8 mouse cellular contexts compared by ENCODE assay signal in the genomic region with DNA sequence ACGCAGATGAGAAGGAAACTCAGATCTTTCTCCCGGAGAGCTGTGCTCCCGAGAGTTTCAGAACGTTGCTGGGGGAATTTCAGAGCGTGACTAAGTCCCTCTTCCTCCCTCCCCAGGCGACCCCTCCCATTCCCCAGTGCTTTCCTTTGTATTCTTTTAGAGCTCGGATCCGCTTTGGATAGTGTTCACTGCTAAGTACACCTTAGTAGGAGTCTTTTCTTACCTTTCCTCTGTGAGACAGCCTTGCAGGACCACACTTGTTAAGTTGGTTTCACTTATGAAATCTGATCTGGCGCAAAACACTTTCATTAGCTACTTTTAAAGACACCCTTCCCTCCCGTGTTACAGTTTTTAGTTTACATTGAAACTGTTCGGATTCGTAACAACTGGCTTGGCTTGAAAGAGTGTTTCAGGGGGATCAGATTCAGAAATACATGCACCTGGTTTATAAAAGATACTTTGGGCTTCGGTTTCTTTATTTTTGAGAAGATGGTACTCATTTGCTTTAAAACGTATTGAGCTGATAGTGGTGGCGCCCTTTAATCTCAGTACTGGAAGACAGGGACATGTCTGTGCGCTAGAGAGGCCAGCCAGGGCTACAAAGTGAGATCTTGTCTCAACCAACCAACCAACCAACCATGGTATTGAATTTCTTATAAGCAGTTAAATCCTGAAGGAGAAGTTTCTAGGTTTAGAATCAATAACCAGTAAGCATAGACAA. TPM values are rescaled to one million over a fixed set of nuclear protein-coding genes. Genes with fewer than 3 reads are reported as not detected.
DNase-seq lines count a peak whose midpoint lies in the region; ATAC-seq and TF ChIP-seq lines count a peak whose summit lies in the region.

No protein-coding gene starts in this region.

- WGBS in neural tube, embryonic 11.5 days, result 23% methylated on average over 16 of the region's 16 CpGs
- WGBS in intestine, embryonic 15.5 days, result 14% methylated on average over 16 of the region's 16 CpGs

- peak overlapping the region; percentile 62 for H3K9ac ChIP-seq in neural tube, embryonic 11.5 days (ENCODE audit: low read length)
- peak overlapping the region; percentile 81 for H3K9ac ChIP-seq in intestine, embryonic 15.5 days

- no peak for DNase-seq in cerebellum, adult 9-11 months
- no peak for DNase-seq in neural tube, embryonic 11.5 days (ENCODE audit: low spot score)
- no peak for DNase-seq in neural tube, embryonic 10.5 days (ENCODE audit: extremely low spot score, low spot score)
- DNase-seq in right cerebral cortex, postnatal 4 days, result no peak
- DNase-seq in urinary bladder, adult 18-20 months (ENCODE audit: low spot score in 2 of 2), result no peak

- H3K27me3 ChIP-seq in neural tube, embryonic 11.5 days (ENCODE audit: control insufficient read depth, insufficient read depth, low read length), result no peaks in the 10 kb centered on the region
- no peaks in the 10 kb centered on the region for H3K27me3 ChIP-seq in intestine, embryonic 15.5 days (replicated peaks)
- no peaks in the 10 kb centered on the region for H3K27me3 ChIP-seq in myocyte (ENCODE audit: control insufficient read depth, insufficient read depth, insufficient read length)

- H3K4me1 ChIP-seq in neural tube, embryonic 11.5 days (ENCODE audit: control insufficient read depth, insufficient read depth, low read length), result peaks cover 3% of the 10 kb centered on the region; the same call in 1 of the 2 replicates
- H3K4me1 ChIP-seq in intestine, embryonic 15.5 days (replicated peaks), result peaks cover 3% of the 10 kb centered on the region; the same call in 1 of the 2 replicates

- no peak for TF ChIP-seq POLR2A in myocyte (IDR thresholded peaks at IDR 0.05; ENCODE audit: insufficient read length, low read depth)

- ATAC-seq in cerebellum, adult (ENCODE audit: insufficient number of reproducible peaks, low FRiP score, low TSS enrichment), result 0 out of 2 replicates have a peak, but pooled peaks have one; percentile 22
- ATAC-seq in neural tube, embryonic 11.5 days (ENCODE audit: insufficient read depth, low FRiP score, low TSS enrichment), result no peak
- no peak for ATAC-seq in intestine, embryonic 15.5 days

- peak overlapping the region; percentile 59 for H3K4me2 ChIP-seq in neural tube, embryonic 11.5 days (ENCODE audit: low read depth)
- peak overlapping the region; percentile 80 for H3K4me2 ChIP-seq in intestine, embryonic 15.5 days (replicated peaks)
- H3K4me2 ChIP-seq in myocyte (ENCODE audit: low read depth), result peak overlapping the region; percentile 92

- peaks cover 9% of the 10 kb centered on the region for H3K79me2 ChIP-seq in myocyte (ENCODE audit: control insufficient read depth, insufficient read depth)

- H3K36me3 ChIP-seq in neural tube, embryonic 11.5 days (ENCODE audit: control insufficient read depth, insufficient read depth, low read length), result no peaks in the 10 kb centered on the region
- H3K36me3 ChIP-seq in intestine, embryonic 15.5 days, result no peaks in the 10 kb centered on the region
- H3K36me3 ChIP-seq in myocyte (ENCODE audit: control insufficient read depth, insufficient read depth), result no peaks in the 10 kb centered on the region

- H3K27ac ChIP-seq in neural tube, embryonic 11.5 days (ENCODE audit: low read depth, low read length), result no peak overlapping the region
- peak overlapping the region; percentile 75 for H3K27ac ChIP-seq in intestine, embryonic 15.5 days

- peak overlapping the region; percentile 62 for H3K4me3 ChIP-seq in neural tube, embryonic 11.5 days (ENCODE audit: low read depth, low read length)
- H3K4me3 ChIP-seq in intestine, embryonic 15.5 days (replicated peaks), result peak overlapping the region; percentile 93
- H3K4me3 ChIP-seq in myocyte, result peak overlapping the region; percentile 66

- H3K9me3 ChIP-seq in neural tube, embryonic 11.5 days (ENCODE audit: control insufficient read depth, low read length), result no peaks in the 10 kb centered on the region
- H3K9me3 ChIP-seq in intestine, embryonic 15.5 days, result no peaks in the 10 kb centered on the region

- peak overlapping the region; percentile 67 for H3ac ChIP-seq in myocyte (ENCODE audit: control insufficient read depth, insufficient read length)

TF ChIP-seq in myocyte, 11 proteins besides CTCF, POLR2A, EP300 and RAD21:
- TF ChIP-seq SRF (IDR thresholded peaks at IDR 0.05; ENCODE audit: control insufficient read depth, insufficient read length, low read depth) (no peak), CEBPB (IDR thresholded peaks at IDR 0.05; ENCODE audit: insufficient read depth, poor library complexity, severe bottlenecking) (no peak), REST (IDR thresholded peaks at IDR 0.05; ENCODE audit: insufficient read depth, insufficient read length) (no peak), MYOG (IDR thresholded peaks at IDR 0.05; ENCODE audit: control insufficient read depth in 1 of 3, insufficient read depth in 1 of 3, insufficient read length in 2 of 3, low read depth in 2 of 3) (no peak), MYOD1 (IDR thresholded peaks at IDR 0.05; ENCODE audit: control insufficient read depth in 1 of 3, insufficient read length in 2 of 3, low read depth in 2 of 3) (no peak), USF1 (IDR thresholded peaks at IDR 0.05; ENCODE audit: low read depth) (no peak), TCF3 (IDR thresholded peaks at IDR 0.05; ENCODE audit: insufficient read length, low read depth) (no peak), E2F4 (IDR thresholded peaks at IDR 0.05; ENCODE audit: insufficient read depth) (no peak), MAX (IDR thresholded peaks at IDR 0.05; ENCODE audit: low read depth) (no peak), POLR2AphosphoS2 (IDR thresholded peaks at IDR 0.05; ENCODE audit: insufficient read length, low read depth) (no peak), TCF12 (IDR thresholded peaks at IDR 0.05; ENCODE audit: insufficient read depth, poor library complexity, severe bottlenecking) (no peak)
TF ChIP-seq in myocyte: peak in this region for 0.

RNA-seq across cellular contexts. Expression of gene Mfsd1, which starts 0.7 kb away (rescaled TPM):
- 64.9 and 67.5 TPM in 2 replicates for polyA plus RNA-seq in neural tube, embryonic 11.5 days (2014; fragmentation: Nextera tagmentation; extraction: Ambion mirVana)
- polyA plus RNA-seq in intestine, embryonic 15.5 days (2015; fragmentation: Nextera tagmentation; extraction: Ambion mirVana), result 52.0 and 54.8 TPM in 2 replicates
- polyA plus RNA-seq in myocyte (2012; fragmentation: generic; extraction: Trizol), result 44.4 TPM
